Mouse (Mus musculus): Measurements from ENCODE around the gene Rhcg. TPM values are rescaled to one million over a fixed set of nuclear protein-coding genes. Genes with fewer than 3 reads are reported as not detected.

The Rhcg gene
- polyA plus RNA-seq, 1 experiment from 2014 or later, result 0.29 TPM

DNA sequence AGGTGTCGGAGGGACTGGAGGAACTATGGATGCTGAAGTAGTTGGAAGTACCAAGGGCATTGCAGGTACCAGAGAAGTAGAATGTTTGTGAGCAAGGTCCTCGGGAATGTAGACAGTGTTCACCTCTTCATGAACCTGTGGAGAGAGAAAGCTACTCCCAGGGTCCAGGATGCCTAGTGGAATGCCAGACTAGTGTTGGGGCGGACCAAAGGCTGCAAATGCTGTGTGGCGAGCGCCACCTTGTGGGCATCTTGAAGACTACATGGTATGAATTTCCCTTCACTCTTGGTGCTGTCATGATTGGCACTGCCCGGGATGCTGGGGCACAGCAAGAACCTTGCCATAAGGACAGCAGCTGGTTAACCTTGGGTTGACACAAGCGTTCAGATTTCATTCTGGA is 22.6 kb downstream of the Rhcg start:
- Histone ChIP-seq H3K4me1 (0 out of 2 replicates have a peak, but pooled peaks cover 13% of the 10 kb centered on the region), H3K27me3 (peaks cover 83% of the 10 kb centered on the region), H3K27ac (no peak overlapping the region), H3K9me3 (no peaks in the 10 kb centered on the region), H3K9ac (no peak overlapping the region), H3K36me3 (no peaks in the 10 kb centered on the region), H3K4me3 (no peak overlapping the region), H3K4me2 (replicated peaks) (no peak overlapping the region)
- WGBS, result 13% methylated on average over 7 of the region's 7 CpGs
- no peak for ATAC-seq (ENCODE audit: insufficient number of reproducible peaks, insufficient read depth, low FRiP score, low TSS enrichment)

DNA sequence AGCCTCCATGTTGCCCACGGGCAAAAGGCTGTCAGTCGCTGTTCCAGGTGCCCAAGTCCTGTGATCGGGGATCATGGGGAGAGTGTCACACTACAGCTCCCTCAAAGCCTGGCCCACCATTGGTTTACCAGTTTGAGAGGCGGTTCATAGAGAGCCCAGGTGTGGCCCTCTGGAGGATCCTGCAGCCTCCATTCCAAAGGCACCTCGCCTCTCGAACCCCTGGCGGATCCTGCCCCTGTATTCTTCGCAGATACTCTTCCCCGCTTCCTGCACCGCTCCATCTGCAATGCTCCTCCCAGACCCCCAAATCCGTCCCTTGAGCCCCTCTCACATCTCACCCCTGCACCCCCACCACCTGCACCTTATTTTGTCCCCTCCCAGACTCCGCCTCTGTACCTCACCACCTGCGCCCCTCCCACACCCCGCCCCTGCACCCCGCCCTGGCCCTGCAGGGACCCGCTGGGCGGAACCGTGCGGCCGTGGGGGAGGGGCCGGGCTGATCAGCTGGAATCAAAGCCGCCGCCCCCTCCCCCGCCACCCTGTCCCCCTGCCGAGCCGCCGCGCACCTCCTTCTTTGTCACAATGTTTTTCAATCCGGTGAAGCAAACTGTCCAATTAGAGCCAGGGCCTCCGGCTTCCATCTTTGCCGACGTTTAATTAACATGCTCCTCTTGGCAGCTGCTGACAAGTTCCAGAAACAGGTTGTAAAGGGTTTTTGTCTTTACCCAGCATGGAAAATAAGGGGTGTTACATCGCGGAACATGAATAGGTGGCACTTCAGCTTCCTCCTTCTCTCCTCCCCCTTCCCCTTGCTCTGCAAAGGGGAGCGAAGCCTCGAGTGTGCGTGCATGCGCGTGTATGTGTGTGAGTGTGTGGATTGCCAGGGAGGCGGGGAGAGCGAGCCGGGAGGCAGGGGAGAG is 25.4 kb downstream of the Rhcg start:
- Histone ChIP-seq H3K36me3 (no peaks in the 10 kb centered on the region), H3K27me3 (peaks cover 84% of the 10 kb centered on the region), H3K9me3 (0 out of 2 replicates have a peak, but pooled peaks cover 6% of the 10 kb centered on the region), H3K9ac (peak overlapping the region; percentile 34; the same call in 1 of the 2 replicates), H3K4me2 (replicated peaks) (peak overlapping the region; percentile 60), H3K4me3 (peak overlapping the region; percentile 35), H3K4me1 (0 out of 2 replicates have a peak, but pooled peaks cover 13% of the 10 kb centered on the region), H3K27ac (no peak overlapping the region)
- ATAC-seq (ENCODE audit: insufficient number of reproducible peaks, insufficient read depth, low FRiP score, low TSS enrichment), result no peak
- 1% methylated on average over 42 of the region's 42 CpGs for WGBS

DNA sequence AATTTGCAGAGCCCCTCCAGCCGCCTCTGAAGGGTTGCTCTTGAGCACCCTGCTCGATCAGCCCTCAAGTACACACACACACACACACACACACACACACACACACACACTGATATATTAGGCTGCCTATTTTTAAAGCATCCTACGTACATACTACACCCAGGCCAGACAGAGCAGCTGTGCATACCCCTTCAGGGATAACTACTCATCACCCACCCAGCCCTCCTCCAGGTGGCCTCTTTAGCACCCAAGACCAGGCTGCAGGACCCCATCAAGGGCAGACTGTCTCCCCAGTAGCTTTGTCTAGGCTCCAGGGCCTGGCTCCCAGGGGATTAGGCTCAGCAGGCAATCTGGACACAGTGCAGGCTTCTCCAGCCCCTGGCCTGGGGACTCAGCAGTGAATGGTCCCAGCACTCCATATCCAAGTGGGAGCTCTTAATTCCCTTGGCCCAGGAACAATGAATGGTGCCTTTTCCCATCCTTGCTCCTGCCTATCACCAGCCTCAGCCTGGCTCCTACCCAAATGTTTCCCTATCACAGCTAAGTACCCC is 26.8 kb downstream of the Rhcg start:
- Histone ChIP-seq H3K27me3 (peaks cover 80% of the 10 kb centered on the region), H3K27ac (no peak overlapping the region), H3K4me1 (0 out of 2 replicates have a peak, but pooled peaks cover 13% of the 10 kb centered on the region), H3K9me3 (0 out of 2 replicates have a peak, but pooled peaks cover 6% of the 10 kb centered on the region), H3K36me3 (no peaks in the 10 kb centered on the region), H3K4me3 (no peak overlapping the region), H3K4me2 (replicated peaks) (no peak overlapping the region), H3K9ac (no peak overlapping the region)
- WGBS, result 10% methylated on average over 3 of the region's 3 CpGs
- no peak; the same call in 1 of the 2 replicates for ATAC-seq (ENCODE audit: insufficient number of reproducible peaks, insufficient read depth, low FRiP score, low TSS enrichment)

DNA sequence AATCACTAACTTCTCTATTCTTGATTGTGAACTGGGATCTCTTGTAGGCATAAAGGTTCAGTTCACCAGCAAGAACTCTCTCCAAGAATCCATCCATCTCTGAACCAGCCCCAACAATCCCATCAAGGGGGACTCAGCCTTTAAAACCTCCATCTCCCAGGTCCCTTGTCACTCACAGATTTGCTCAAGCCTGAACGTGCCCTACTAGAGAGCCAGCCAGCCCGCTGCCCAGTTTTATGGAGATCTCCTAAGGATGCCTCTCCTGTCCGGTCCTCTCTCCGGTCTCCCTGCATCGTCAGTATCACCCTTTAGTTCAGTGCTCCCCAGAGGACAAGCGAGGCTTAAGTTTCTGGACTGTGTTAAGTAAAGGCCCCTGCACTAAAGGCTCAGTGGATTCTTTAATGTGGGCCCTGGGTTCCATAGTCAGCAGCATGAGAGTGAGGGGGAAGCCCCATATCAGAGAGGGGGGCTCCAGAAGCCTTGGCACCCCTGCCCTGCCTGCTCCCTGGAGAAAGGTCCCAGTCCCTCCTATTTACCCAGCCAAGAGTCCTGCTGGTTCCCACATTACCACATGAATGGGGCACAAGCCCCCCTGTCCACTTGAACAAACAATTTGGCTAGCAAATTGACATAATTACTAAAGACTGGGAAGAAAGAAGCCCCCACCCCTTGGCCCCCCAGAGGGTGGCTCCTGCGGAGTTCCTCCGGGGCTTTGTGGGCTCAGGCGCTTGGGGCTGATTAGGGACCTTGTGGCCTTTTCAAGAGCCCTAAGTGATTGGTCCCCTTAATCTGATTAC is 27.5 kb downstream of the Rhcg start:
- Histone ChIP-seq H3K9me3 (0 out of 2 replicates have a peak, but pooled peaks cover 6% of the 10 kb centered on the region), H3K4me2 (replicated peaks) (no peak overlapping the region), H3K27me3 (peaks cover 74% of the 10 kb centered on the region), H3K4me1 (0 out of 2 replicates have a peak, but pooled peaks cover 13% of the 10 kb centered on the region), H3K27ac (no peak overlapping the region), H3K4me3 (no peak overlapping the region), H3K36me3 (no peaks in the 10 kb centered on the region), H3K9ac (no peak overlapping the region)
- WGBS, result 9% methylated on average over 9 of the region's 9 CpGs
- ATAC-seq (ENCODE audit: insufficient number of reproducible peaks, insufficient read depth, low FRiP score, low TSS enrichment), result no peak

- Histone ChIP-seq H3K4me1 (0 out of 2 replicates have a peak, but pooled peaks cover 13% of the 10 kb centered on the region), H3K27ac (no peak overlapping the region), H3K9ac (no peak overlapping the region), H3K4me3 (no peak overlapping the region), H3K27me3 (peaks cover 67% of the 10 kb centered on the region), H3K4me2 (replicated peaks) (no peak overlapping the region), H3K9me3 (0 out of 2 replicates have a peak, but pooled peaks cover 6% of the 10 kb centered on the region), H3K36me3 (no peaks in the 10 kb centered on the region)
- 83% methylated on average over 3 of the region's 3 CpGs for WGBS
- ATAC-seq (ENCODE audit: insufficient number of reproducible peaks, insufficient read depth, low FRiP score, low TSS enrichment), result no peak
Measured at GRCm38 (mm10) chr7:79588284-79588683, 29.2 kb downstream of the Rhcg start.

DNA sequence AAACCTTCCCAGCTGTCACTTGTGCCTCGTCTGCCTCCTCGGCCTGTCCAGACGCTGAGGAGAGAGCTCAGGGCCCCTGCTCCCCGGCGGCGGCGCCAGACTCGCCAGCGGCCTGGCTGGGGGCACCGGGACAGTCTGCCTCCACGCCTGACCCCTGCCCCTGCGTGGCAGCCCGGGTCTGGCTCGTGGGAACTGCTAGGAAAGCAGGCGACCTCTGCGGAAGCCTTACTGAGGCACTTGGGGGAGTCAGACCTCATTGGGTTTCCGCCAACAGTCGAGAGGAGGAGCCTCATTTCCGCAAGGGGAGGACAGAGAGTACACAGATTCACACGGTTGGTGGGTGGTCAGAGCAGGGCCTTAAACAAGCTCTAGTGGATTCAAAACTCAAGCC is 38.6 kb downstream of the Rhcg start:
- under 1% methylated on average over 20 of the region's 20 CpGs for WGBS
- Histone ChIP-seq H3K36me3 (no peaks in the 10 kb centered on the region), H3K4me2 (replicated peaks) (peak overlapping the region; percentile 51), H3K4me3 (peak overlapping the region; percentile 22), H3K9me3 (no peaks in the 10 kb centered on the region), H3K9ac (no peak overlapping the region), H3K4me1 (peaks cover 19% of the 10 kb centered on the region), H3K27ac (peak overlapping the region; percentile 66; the same call in 1 of the 2 replicates), H3K27me3 (peaks cover 82% of the 10 kb centered on the region)
- ATAC-seq (ENCODE audit: insufficient number of reproducible peaks, insufficient read depth, low FRiP score, low TSS enrichment), result peak; percentile 47; the same call in 1 of the 2 replicates

DNA sequence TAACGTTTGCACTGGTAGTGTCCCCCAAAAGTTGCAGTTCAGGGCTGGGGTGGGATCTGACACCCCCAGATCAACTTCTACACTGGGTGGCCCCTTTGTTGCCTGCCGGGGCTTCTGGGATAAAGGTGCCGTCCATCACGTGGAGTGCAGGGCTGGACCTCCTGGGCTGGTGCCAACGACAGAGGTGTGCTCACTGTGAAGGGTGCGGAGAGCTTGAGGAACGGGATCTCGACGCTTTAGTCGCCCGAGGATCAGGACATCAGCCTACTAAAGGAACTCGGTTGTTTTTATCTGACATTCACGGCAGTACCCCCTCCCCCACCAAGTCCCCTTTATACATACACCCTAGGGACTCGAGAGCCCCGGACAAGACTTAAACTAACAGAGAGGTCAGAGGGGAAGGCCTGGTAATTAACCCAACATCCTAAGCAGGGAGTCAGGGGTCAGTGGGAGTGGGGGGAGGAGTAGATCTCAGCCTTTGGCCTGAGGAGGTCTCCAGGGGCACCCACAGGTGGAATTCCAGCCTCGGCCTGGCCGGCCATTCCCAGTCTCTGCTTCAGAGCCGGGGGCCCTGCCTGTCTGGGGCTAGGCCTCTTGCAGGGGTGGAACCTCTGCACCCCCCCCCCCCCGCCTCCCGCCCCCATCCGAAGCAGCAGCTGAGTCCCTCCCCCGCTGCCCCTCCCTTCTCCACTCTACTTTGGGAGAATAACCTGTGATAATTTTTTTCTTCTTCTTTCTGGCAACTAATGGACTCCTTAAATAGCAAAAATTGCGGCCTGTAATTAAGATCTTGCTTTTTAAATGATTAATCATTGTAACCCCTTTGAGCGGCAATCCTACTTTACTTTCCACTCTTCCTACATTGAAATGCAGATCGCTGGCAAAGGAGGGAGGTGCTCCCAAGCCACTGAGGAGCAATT is 39.3 kb downstream of the Rhcg start:
- Histone ChIP-seq H3K4me3 (peak overlapping the region; percentile 22), H3K27me3 (peaks cover 89% of the 10 kb centered on the region), H3K4me1 (peaks cover 19% of the 10 kb centered on the region), H3K9me3 (no peaks in the 10 kb centered on the region), H3K4me2 (replicated peaks) (peak overlapping the region; percentile 51), H3K36me3 (no peaks in the 10 kb centered on the region), H3K9ac (no peak overlapping the region), H3K27ac (peak overlapping the region; percentile 66; the same call in 1 of the 2 replicates)
- WGBS, result 2% methylated on average over 24 of the region's 25 CpGs
- ATAC-seq (ENCODE audit: insufficient number of reproducible peaks, insufficient read depth, low FRiP score, low TSS enrichment), result peak; percentile 37; the same call in 1 of the 2 replicates

DNA sequence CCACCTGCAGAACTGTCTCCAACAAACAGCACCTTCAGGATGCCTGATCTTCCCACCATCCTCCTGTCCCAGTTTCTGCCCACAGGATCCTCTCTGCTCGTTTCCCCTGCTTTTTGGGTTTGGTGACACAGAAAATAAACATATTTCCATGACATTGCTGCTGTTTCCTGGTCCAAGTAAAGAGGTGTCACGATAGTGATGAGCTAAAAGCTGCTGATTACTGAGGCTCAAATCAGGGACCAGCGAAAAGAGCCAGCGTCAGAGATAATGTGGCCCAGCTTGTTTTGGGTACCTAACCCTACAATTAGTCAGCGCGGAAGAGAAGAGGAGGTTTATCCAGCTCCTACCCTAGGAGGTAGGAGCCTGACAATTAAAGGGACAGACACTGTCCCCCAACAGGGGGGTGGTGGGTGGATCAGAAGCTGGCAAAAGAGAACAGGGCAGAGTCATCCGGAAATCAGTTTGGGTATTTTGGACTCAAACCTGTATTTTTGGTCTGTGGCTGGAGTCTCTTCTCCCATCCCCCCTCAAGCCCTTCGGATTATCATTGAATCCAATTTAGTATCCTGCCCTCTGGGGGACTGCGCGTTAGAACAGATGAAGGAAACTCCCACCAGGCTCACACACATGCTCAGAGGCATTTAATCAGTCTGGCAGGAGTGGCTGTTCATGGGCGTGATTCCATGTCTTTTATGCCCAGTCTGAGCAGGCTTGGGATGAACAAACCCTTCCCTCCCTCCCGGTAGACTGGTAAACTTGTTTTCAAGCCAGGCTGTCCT is 40.2 kb downstream of the Rhcg start:
- Histone ChIP-seq H3K27me3 (peaks cover 90% of the 10 kb centered on the region), H3K27ac (no peak overlapping the region), H3K4me3 (no peak overlapping the region), H3K4me1 (peaks cover 19% of the 10 kb centered on the region), H3K36me3 (no peaks in the 10 kb centered on the region), H3K4me2 (replicated peaks) (no peak overlapping the region), H3K9ac (no peak overlapping the region), H3K9me3 (no peaks in the 10 kb centered on the region)
- no peak for ATAC-seq (ENCODE audit: insufficient number of reproducible peaks, insufficient read depth, low FRiP score, low TSS enrichment)
- WGBS, result 1% methylated on average over 12 of the region's 12 CpGs

DNA sequence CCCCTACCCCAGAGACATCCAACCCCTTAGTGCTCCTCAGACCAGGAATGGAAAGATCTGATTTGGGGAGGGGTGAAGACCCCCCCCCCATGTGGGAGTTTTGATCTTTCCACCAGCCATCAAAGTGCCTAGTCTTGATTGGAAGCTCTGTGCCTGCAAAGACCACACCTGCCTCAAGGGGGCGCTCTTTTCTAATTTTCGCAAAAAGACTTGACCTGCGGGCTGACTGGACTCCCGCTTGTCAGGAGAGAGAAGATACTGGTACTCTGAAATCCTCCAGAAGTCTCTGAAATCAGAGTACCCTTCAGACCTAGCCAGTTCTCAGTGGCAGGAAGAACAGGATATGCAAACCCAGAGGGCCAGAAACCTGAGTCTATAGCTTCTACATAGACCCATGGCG is 40.8 kb downstream of the Rhcg start:
- no peaks in the 10 kb centered on the region for H3K36me3 ChIP-seq
- peaks cover 91% of the 10 kb centered on the region for H3K27me3 ChIP-seq
- H3K4me2 ChIP-seq (replicated peaks), result no peak overlapping the region
- peaks cover 19% of the 10 kb centered on the region for H3K4me1 ChIP-seq
- WGBS, result 1% methylated on average over 5 of the region's 5 CpGs
- no peaks in the 10 kb centered on the region for H3K9me3 ChIP-seq
- no peak for ATAC-seq (ENCODE audit: insufficient number of reproducible peaks, insufficient read depth, low FRiP score, low TSS enrichment)
- no peak overlapping the region for H3K4me3 ChIP-seq
- no peak overlapping the region for H3K27ac ChIP-seq
- no peak overlapping the region for H3K9ac ChIP-seq

- H3K4me2 ChIP-seq (replicated peaks), result no peak overlapping the region
- peaks cover 65% of the 10 kb centered on the region for H3K27me3 ChIP-seq
- 0 out of 2 replicates have a peak, but pooled peaks cover 3% of the 10 kb centered on the region for H3K4me1 ChIP-seq
- H3K9me3 ChIP-seq, result no peaks in the 10 kb centered on the region
- H3K4me3 ChIP-seq, result no peak overlapping the region
- H3K27ac ChIP-seq, result no peak overlapping the region
- no peak overlapping the region for H3K9ac ChIP-seq
- WGBS, result 52% methylated on average over 17 of the region's 19 CpGs
- no peaks in the 10 kb centered on the region for H3K36me3 ChIP-seq
- ATAC-seq (ENCODE audit: insufficient number of reproducible peaks, insufficient read depth, low FRiP score, low TSS enrichment), result no peak
Measured at GRCm38 (mm10) chr7:79572191-79572818, 45.2 kb downstream of the Rhcg start.

Measured in embryonic facial prominence, embryonic 12.5 days (tissue).